15 mouse cellular contexts compared by ENCODE assay signal in the genomic region with DNA sequence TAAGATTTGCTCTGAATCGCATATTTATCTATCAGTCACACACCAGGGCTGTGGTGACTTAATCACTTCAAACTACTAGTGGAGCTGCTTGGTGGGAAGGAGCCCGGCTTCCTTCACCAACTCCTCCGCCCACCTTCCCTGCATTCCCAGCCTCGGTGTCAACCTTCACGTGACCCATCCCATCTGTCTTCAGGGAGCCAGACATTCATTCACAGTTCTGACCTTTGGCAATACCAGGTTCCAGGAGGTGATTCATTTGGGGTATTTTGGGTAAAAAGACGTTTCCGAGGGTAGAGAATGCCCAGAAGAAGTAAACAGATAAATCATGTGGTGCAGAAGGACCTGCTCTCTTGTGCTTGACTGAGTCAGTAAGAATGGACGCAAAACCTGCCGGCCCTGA.
DNase-seq lines count a peak whose midpoint lies in the region; ATAC-seq and TF ChIP-seq lines count a peak whose summit lies in the region.
"Had no signal": no experiment of that assay in that cellular context is flagged by ENCODE, and none has a peak within 500 bp of the region (broad histone marks: within the 10 kb centered on the region; RNA-seq: fewer than 3 reads in every experiment).

No protein-coding gene starts in this region.

- no peak for ATAC-seq in hindbrain, postnatal 0 days
- no peak for ATAC-seq in hindbrain, embryonic 12.5 days (ENCODE audit: low FRiP score)
- no peak for ATAC-seq in kidney, postnatal 0 days (replicated peaks; ENCODE audit: low FRiP score, low read depth)
- ATAC-seq: intestine, embryonic 16.5 days had no signal

- WGBS in hindbrain, postnatal 0 days: 58% methylated on average over 9 of the region's 9 CpGs
- WGBS in hindbrain, embryonic 12.5 days: 61% methylated on average over 9 of the region's 9 CpGs
- WGBS in kidney, postnatal 0 days: 28% methylated on average over 9 of the region's 9 CpGs

- no peak overlapping the region for H3K9ac ChIP-seq in hindbrain, postnatal 0 days (replicated peaks; ENCODE audit: low read length)
- H3K9ac ChIP-seq in hindbrain, embryonic 12.5 days: no peak overlapping the region
- no peak overlapping the region for H3K9ac ChIP-seq in kidney, postnatal 0 days (ENCODE audit: low read depth, low read length)
- H3K9ac ChIP-seq: stomach, embryonic 15.5 days had no signal

- DNase-seq in embryo, embryonic 10 days (ENCODE audit: low spot score): peak; percentile 21
- no peak for DNase-seq in embryo, embryonic 9.5 days (ENCODE audit: extremely low spot score)
- no peak for DNase-seq in hindbrain, postnatal 0 days (ENCODE audit: low spot score)
- peak; percentile 50 for DNase-seq in Muller cell, postnatal 12 days (ENCODE audit: inconsistent ontology term)
- peak; percentile 33 for DNase-seq in kidney, postnatal 0 days (ENCODE audit: low spot score)
- no peak for DNase-seq in spleen, postnatal 10 days (ENCODE audit: low spot score in 2 of 2)
- DNase-seq in cerebellum, postnatal 36 days: no peak
- DNase-seq: cerebellum, postnatal 10 days; heart, adult 18-20 months; liver; midbrain, embryonic 14.5 days; right cerebral cortex, postnatal 14 days had no signal

- H3K27me3 ChIP-seq in hindbrain, postnatal 0 days (ENCODE audit: insufficient read depth, low read length): no peaks in the 10 kb centered on the region
- H3K27me3 ChIP-seq in hindbrain, embryonic 12.5 days: no peaks in the 10 kb centered on the region
- no peaks in the 10 kb centered on the region for H3K27me3 ChIP-seq in kidney, postnatal 0 days (ENCODE audit: insufficient read depth, low read length)
- H3K27me3 ChIP-seq: stomach, embryonic 15.5 days had no signal

- no peaks in the 10 kb centered on the region for H3K36me3 ChIP-seq in hindbrain, postnatal 0 days (ENCODE audit: insufficient read depth, low read length)
- H3K36me3 ChIP-seq in hindbrain, embryonic 12.5 days: no peaks in the 10 kb centered on the region
- H3K36me3 ChIP-seq in kidney, postnatal 0 days (ENCODE audit: insufficient read depth, low read length): no peaks in the 10 kb centered on the region
- H3K36me3 ChIP-seq: stomach, embryonic 15.5 days had no signal

- peak overlapping the region; percentile 54; the same call in 1 of the 2 replicates for H3K27ac ChIP-seq in hindbrain, postnatal 0 days
- H3K27ac ChIP-seq in hindbrain, embryonic 12.5 days: no peak overlapping the region
- no peak overlapping the region for H3K27ac ChIP-seq in kidney, postnatal 0 days

- no peaks in the 10 kb centered on the region for H3K9me3 ChIP-seq in hindbrain, postnatal 0 days (ENCODE audit: low read length)
- H3K9me3 ChIP-seq in hindbrain, embryonic 12.5 days (replicated peaks): no peaks in the 10 kb centered on the region
- no peaks in the 10 kb centered on the region for H3K9me3 ChIP-seq in kidney, postnatal 0 days (replicated peaks; ENCODE audit: low read length)
- H3K9me3 ChIP-seq: stomach, embryonic 15.5 days had no signal

- H3K4me1 ChIP-seq in hindbrain, postnatal 0 days (ENCODE audit: insufficient read depth, low read length): peaks cover 35% of the 10 kb centered on the region
- H3K4me1 ChIP-seq in hindbrain, embryonic 12.5 days: peaks cover 38% of the 10 kb centered on the region
- H3K4me1 ChIP-seq in kidney, postnatal 0 days (replicated peaks; ENCODE audit: insufficient read depth, low read length): peaks cover 21% of the 10 kb centered on the region

- TF ChIP-seq CTCF in hindbrain, postnatal 0 days (IDR thresholded peaks at IDR 0.05; ENCODE audit: low read depth): no peak
- no peak for TF ChIP-seq CTCF in kidney, postnatal 0 days (IDR thresholded peaks at IDR 0.05; ENCODE audit: low read depth)

- no peak overlapping the region for H3K4me2 ChIP-seq in hindbrain, postnatal 0 days (ENCODE audit: low read depth, low read length)
- no peak overlapping the region for H3K4me2 ChIP-seq in hindbrain, embryonic 12.5 days (replicated peaks)
- no peak overlapping the region; the same call in 1 of the 2 replicates for H3K4me2 ChIP-seq in kidney, postnatal 0 days (ENCODE audit: low read length)
- H3K4me2 ChIP-seq: stomach, embryonic 15.5 days had no signal

- no peak overlapping the region for H3K4me3 ChIP-seq in hindbrain, postnatal 0 days (ENCODE audit: low read length)
- no peak overlapping the region for H3K4me3 ChIP-seq in hindbrain, embryonic 12.5 days
- H3K4me3 ChIP-seq in kidney, postnatal 0 days (replicated peaks; ENCODE audit: low read depth, low read length): no peak overlapping the region
- H3K4me3 ChIP-seq: stomach, embryonic 15.5 days had no signal

Comparison
In these comparisons a context has a peak if more than half of its experiments do, and no peak if none do; other contexts are left out.
1. DNase-seq: peak in embryo, embryonic 10 days (single experiment), Muller cell, postnatal 12 days (single experiment) and kidney, postnatal 0 days (single experiment); none in embryo, embryonic 9.5 days (single experiment), hindbrain, postnatal 0 days (single experiment), spleen, postnatal 10 days (0 of 2) and cerebellum, postnatal 36 days (0 of 2).